Mouse (Mus musculus): ENCODE data around the gene Park7. TPM values are rescaled to one million over a fixed set of nuclear protein-coding genes. Genes with fewer than 3 reads are reported as not detected.
"Not testable (repeated sequence)": the region's sequence is repeated elsewhere in the genome, so short reads cannot be mapped to it uniquely, and the experiment has no call there.

Gene Park7
- polyA plus RNA-seq, 1 experiment from 2014 or later, result 535 TPM

DNA sequence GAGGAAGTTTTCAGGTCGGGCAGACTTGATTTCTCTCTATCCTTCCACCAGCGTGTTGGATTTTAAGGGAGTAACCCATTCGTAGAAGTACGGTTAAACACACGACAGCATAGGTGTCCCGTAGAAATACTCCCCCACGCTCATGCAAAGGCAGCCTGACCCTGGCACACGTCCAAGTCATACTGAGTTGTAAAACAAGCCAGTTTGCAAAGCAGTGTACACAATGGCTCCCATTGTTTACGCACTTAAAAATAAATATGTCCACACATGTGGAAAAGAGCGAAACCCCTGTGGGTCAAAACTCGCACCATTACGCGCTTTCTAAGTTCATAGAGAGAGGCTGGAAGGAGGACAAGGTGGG lies 24.3 kb downstream of the Park7 start:
- Histone ChIP-seq H3K4me3 (ENCODE audit: low read depth, low read length) (no peak overlapping the region), H3K9me3 (ENCODE audit: control insufficient read depth, low read length) (no peaks in the 10 kb centered on the region), H3K36me3 (ENCODE audit: control insufficient read depth, insufficient read depth, low read length) (no peaks in the 10 kb centered on the region), H3K9ac (ENCODE audit: low read depth, low read length) (no peak overlapping the region), H3K4me1 (replicated peaks; ENCODE audit: control insufficient read depth, insufficient read depth, low read length) (peaks cover 13% of the 10 kb centered on the region), H3K27me3 (replicated peaks; ENCODE audit: control insufficient read depth, insufficient read depth, low read length) (no peaks in the 10 kb centered on the region), H3K27ac (ENCODE audit: low read depth, low read length) (no peak overlapping the region), H3K4me2 (no peak overlapping the region)
- ATAC-seq (replicated peaks; ENCODE audit: low FRiP score), result no peak
- WGBS, result 66% methylated on average over 13 of the region's 13 CpGs
- DNase-seq (ENCODE audit: low spot score), result no peak

- no peaks in the 10 kb centered on the region for H3K36me3 ChIP-seq (ENCODE audit: control insufficient read depth, insufficient read depth, low read length)
- no peak overlapping the region for H3K27ac ChIP-seq (ENCODE audit: low read depth, low read length)
- ATAC-seq (replicated peaks; ENCODE audit: low FRiP score) (no peak), DNase-seq (ENCODE audit: low spot score) (no peak)
- H3K9me3 ChIP-seq (ENCODE audit: control insufficient read depth, low read length), result no peaks in the 10 kb centered on the region
- no peak overlapping the region for H3K4me3 ChIP-seq (ENCODE audit: low read depth, low read length)
- H3K4me2 ChIP-seq, result no peak overlapping the region
- no peak overlapping the region for H3K9ac ChIP-seq (ENCODE audit: low read depth, low read length)
- 45% methylated on average over 20 of the region's 20 CpGs for WGBS
- peaks cover 10% of the 10 kb centered on the region for H3K4me1 ChIP-seq (replicated peaks; ENCODE audit: control insufficient read depth, insufficient read depth, low read length)
- no peaks in the 10 kb centered on the region for H3K27me3 ChIP-seq (replicated peaks; ENCODE audit: control insufficient read depth, insufficient read depth, low read length)
These were observed 24.8 kb downstream of the Park7 start for GRCm38 (mm10) chr4:150889273-150889954.

GRCm38 (mm10) chr4:150888492-150888891 lies 25.7 kb downstream of the Park7 start:
- ATAC-seq (replicated peaks; ENCODE audit: low FRiP score) (no peak), DNase-seq (ENCODE audit: low spot score) (no peak)
- no peak overlapping the region for H3K4me2 ChIP-seq
- H3K27ac ChIP-seq (ENCODE audit: low read depth, low read length), result no peak overlapping the region
- no peaks in the 10 kb centered on the region for H3K36me3 ChIP-seq (ENCODE audit: control insufficient read depth, insufficient read depth, low read length)
- no peak overlapping the region for H3K9ac ChIP-seq (ENCODE audit: low read depth, low read length)
- H3K4me1 ChIP-seq (replicated peaks; ENCODE audit: control insufficient read depth, insufficient read depth, low read length), result peaks cover 10% of the 10 kb centered on the region
- WGBS, result 70% methylated on average over 4 of the region's 4 CpGs
- H3K27me3 ChIP-seq (replicated peaks; ENCODE audit: control insufficient read depth, insufficient read depth, low read length), result no peaks in the 10 kb centered on the region
- no peaks in the 10 kb centered on the region for H3K9me3 ChIP-seq (ENCODE audit: control insufficient read depth, low read length)
- no peak overlapping the region for H3K4me3 ChIP-seq (ENCODE audit: low read depth, low read length)

DNA sequence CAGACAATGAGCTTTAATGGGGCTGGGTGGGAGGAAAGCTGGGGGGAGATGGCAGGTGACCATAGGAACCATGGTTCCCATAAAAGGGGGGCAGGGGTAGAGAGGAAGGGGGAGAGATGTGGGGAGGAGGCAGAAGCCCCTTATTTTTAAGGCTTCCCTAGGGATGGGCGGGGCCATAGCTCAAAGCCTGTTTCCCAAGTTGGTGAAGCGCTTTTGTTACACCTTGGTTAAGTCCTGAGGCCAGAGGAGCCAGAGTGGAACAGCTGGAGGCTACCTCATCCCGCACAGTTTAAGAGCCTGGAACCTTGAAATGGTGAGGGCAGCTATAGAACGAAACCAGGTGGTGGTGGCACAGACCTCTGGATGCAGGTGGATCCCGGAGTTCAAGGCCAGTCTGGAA lies 26.3 kb downstream of the Park7 start:
- no peaks in the 10 kb centered on the region for H3K9me3 ChIP-seq (ENCODE audit: control insufficient read depth, low read length)
- H3K9ac ChIP-seq (ENCODE audit: low read depth, low read length), result no peak overlapping the region
- no peak for DNase-seq (ENCODE audit: low spot score)
- H3K4me3 ChIP-seq (ENCODE audit: low read depth, low read length), result no peak overlapping the region
- ATAC-seq (replicated peaks; ENCODE audit: low FRiP score), result no peak
- no peak overlapping the region for H3K4me2 ChIP-seq
- 76% methylated on average over 5 of the region's 5 CpGs for WGBS
- no peaks in the 10 kb centered on the region for H3K36me3 ChIP-seq (ENCODE audit: control insufficient read depth, insufficient read depth, low read length)
- no peaks in the 10 kb centered on the region for H3K27me3 ChIP-seq (replicated peaks; ENCODE audit: control insufficient read depth, insufficient read depth, low read length)
- peaks cover 10% of the 10 kb centered on the region for H3K4me1 ChIP-seq (replicated peaks; ENCODE audit: control insufficient read depth, insufficient read depth, low read length)
- no peak overlapping the region for H3K27ac ChIP-seq (ENCODE audit: low read depth, low read length)

DNA sequence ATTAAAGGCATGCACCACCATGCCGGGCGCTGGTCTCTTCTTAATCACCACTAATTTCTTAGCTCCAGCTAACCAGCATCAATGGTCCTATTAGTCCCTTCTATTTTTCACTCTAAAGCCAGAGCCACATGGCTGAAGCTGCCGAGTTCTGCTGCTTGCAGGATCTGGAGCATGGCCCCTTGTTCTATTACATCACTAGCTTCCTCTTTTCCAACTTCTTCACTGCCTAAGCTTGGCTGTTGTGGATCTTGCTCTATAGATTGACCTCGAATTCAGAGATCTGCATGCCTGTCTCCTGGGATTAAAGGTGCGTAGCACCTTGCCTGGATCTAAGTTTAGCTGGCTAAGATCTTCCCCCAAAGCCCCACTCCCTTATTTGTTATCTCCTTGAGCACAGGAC lies 31.6 kb downstream of the Park7 start:
- H3K9me3 ChIP-seq (ENCODE audit: control insufficient read depth, low read length), result peaks cover 18% of the 10 kb centered on the region
- no peak overlapping the region for H3K27ac ChIP-seq (ENCODE audit: low read depth, low read length)
- 78% methylated on average over 5 of the region's 5 CpGs for WGBS
- no peak overlapping the region for H3K9ac ChIP-seq (ENCODE audit: low read depth, low read length)
- no peak overlapping the region for H3K4me2 ChIP-seq
- DNase-seq (ENCODE audit: low spot score) (no peak), ATAC-seq (replicated peaks; ENCODE audit: low FRiP score) (no peak)
- H3K4me1 ChIP-seq (replicated peaks; ENCODE audit: control insufficient read depth, insufficient read depth, low read length), result no peaks in the 10 kb centered on the region
- no peaks in the 10 kb centered on the region for H3K36me3 ChIP-seq (ENCODE audit: control insufficient read depth, insufficient read depth, low read length)
- no peaks in the 10 kb centered on the region for H3K27me3 ChIP-seq (replicated peaks; ENCODE audit: control insufficient read depth, insufficient read depth, low read length)
- H3K4me3 ChIP-seq (ENCODE audit: low read depth, low read length), result no peak overlapping the region

DNA sequence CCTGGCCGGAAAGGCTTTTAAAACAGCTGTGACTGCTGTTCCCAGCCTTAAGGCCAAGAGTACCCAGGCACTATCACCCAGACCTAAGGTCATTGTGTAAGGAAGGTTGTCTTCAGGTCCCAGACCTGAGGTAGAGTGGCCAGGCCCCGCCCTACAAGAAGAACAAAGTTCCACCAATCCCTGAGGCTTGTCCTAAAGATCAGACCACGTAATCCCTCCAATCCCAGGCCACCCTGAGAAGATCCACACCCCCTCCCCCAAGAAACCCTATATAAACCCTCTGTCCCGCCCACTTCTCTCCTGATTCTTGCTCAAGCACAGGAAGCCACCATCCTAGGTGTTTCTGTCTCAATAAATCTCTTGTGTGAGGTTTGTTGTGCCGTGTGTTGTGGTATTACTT lies 33.9 kb downstream of the Park7 start:
- 75% methylated on average over 5 of the region's 5 CpGs for WGBS
- peaks cover 18% of the 10 kb centered on the region for H3K9me3 ChIP-seq (ENCODE audit: control insufficient read depth, low read length)
- H3K27me3 ChIP-seq (replicated peaks; ENCODE audit: control insufficient read depth, insufficient read depth, low read length), result no peaks in the 10 kb centered on the region
- DNase-seq (ENCODE audit: low spot score) (no peak), ATAC-seq (replicated peaks; ENCODE audit: low FRiP score) (no peak)
- no peak overlapping the region for H3K4me2 ChIP-seq
- no peak overlapping the region for H3K9ac ChIP-seq (ENCODE audit: low read depth, low read length)
- no peaks in the 10 kb centered on the region for H3K4me1 ChIP-seq (replicated peaks; ENCODE audit: control insufficient read depth, insufficient read depth, low read length)
- H3K4me3 ChIP-seq (ENCODE audit: low read depth, low read length), result no peak overlapping the region
- no peaks in the 10 kb centered on the region for H3K36me3 ChIP-seq (ENCODE audit: control insufficient read depth, insufficient read depth, low read length)
- H3K27ac ChIP-seq (ENCODE audit: low read depth, low read length), result no peak overlapping the region

GRCm38 (mm10) chr4:150879631-150880030 lies 34.6 kb downstream of the Park7 start:
- ATAC-seq (replicated peaks; ENCODE audit: low FRiP score) (no peak), DNase-seq (ENCODE audit: low spot score) (no peak)
- WGBS, result 91% methylated on average over 22 of the region's 22 CpGs
- H3K4me2 ChIP-seq, result no peak overlapping the region
- H3K9me3 ChIP-seq (ENCODE audit: control insufficient read depth, low read length), result peaks cover 18% of the 10 kb centered on the region
- H3K27me3 ChIP-seq (replicated peaks; ENCODE audit: control insufficient read depth, insufficient read depth, low read length), result no peaks in the 10 kb centered on the region
- H3K4me1 ChIP-seq (replicated peaks; ENCODE audit: control insufficient read depth, insufficient read depth, low read length), result peaks cover 5% of the 10 kb centered on the region; the same call in 1 of the 2 replicates
- no peak overlapping the region for H3K9ac ChIP-seq (ENCODE audit: low read depth, low read length)
- no peak overlapping the region for H3K27ac ChIP-seq (ENCODE audit: low read depth, low read length)
- no peaks in the 10 kb centered on the region for H3K36me3 ChIP-seq (ENCODE audit: control insufficient read depth, insufficient read depth, low read length)
- no peak overlapping the region for H3K4me3 ChIP-seq (ENCODE audit: low read depth, low read length)

GRCm38 (mm10) chr4:150875393-150875792 lies 38.8 kb downstream of the Park7 start:
- ATAC-seq (replicated peaks; ENCODE audit: low FRiP score) (no peak), DNase-seq (ENCODE audit: low spot score) (no peak)
- H3K27ac ChIP-seq (ENCODE audit: low read depth, low read length), result no peak overlapping the region
- H3K4me3 ChIP-seq (ENCODE audit: low read depth, low read length), result no peak overlapping the region
- no peak overlapping the region for H3K9ac ChIP-seq (ENCODE audit: low read depth, low read length)
- H3K9me3 ChIP-seq (ENCODE audit: control insufficient read depth, low read length), result peaks cover 18% of the 10 kb centered on the region
- 72% methylated on average over 10 of the region's 10 CpGs for WGBS
- no peaks in the 10 kb centered on the region for H3K27me3 ChIP-seq (replicated peaks; ENCODE audit: control insufficient read depth, insufficient read depth, low read length)
- H3K36me3 ChIP-seq (ENCODE audit: control insufficient read depth, insufficient read depth, low read length), result no peaks in the 10 kb centered on the region
- no peak overlapping the region for H3K4me2 ChIP-seq
- H3K4me1 ChIP-seq (replicated peaks; ENCODE audit: control insufficient read depth, insufficient read depth, low read length), result peaks cover 17% of the 10 kb centered on the region

- H3K9me3 ChIP-seq (ENCODE audit: control insufficient read depth, low read length), result peaks cover 11% of the 10 kb centered on the region
- not testable (repeated sequence) for H3K27ac ChIP-seq (ENCODE audit: low read depth, low read length); H3K4me3 ChIP-seq (ENCODE audit: low read depth, low read length); H3K4me2 ChIP-seq; H3K36me3 ChIP-seq (ENCODE audit: control insufficient read depth, insufficient read depth, low read length); H3K27me3 ChIP-seq (replicated peaks; ENCODE audit: control insufficient read depth, insufficient read depth, low read length); H3K9ac ChIP-seq (ENCODE audit: low read depth, low read length); ATAC-seq (replicated peaks; ENCODE audit: low FRiP score); DNase-seq (ENCODE audit: low spot score)
- H3K4me1 ChIP-seq (replicated peaks; ENCODE audit: control insufficient read depth, insufficient read depth, low read length), result peaks cover 19% of the 10 kb centered on the region
- 43% methylated on average over 4 of the region's 4 CpGs for WGBS
These were observed 39.8 kb downstream of the Park7 start for GRCm38 (mm10) chr4:150874416-150874815.
